10 mouse cellular contexts compared by ENCODE assay signal in the genomic region with DNA sequence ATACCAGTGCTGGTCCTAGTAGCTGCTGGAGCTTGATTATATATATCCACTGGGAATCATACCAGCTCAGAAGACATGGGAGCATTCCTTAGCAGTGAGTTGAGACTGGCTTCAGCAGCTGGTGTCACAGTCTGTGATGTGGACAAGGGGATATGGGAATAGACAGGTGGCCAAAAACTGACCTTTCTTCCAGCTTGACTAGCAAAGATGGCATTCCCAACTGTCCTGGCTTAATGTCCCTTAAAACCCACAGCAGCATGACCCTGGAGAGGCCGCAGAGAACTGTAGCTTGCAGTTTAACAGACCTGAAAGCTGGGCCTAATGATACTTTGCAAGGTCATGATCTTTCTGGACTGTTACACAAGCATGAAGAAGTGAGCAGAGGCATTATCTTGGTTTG.
"Had no signal": no experiment of that assay in that cellular context is flagged by ENCODE, and none has a peak within 500 bp of the region (broad histone marks: within the 10 kb centered on the region; RNA-seq: fewer than 3 reads in every experiment).

No protein-coding gene starts in this region.

- H3K4me2 ChIP-seq: midbrain, embryonic 12.5 days; stomach, embryonic 15.5 days had no signal

- H3K27me3 ChIP-seq: midbrain, embryonic 12.5 days; stomach, embryonic 15.5 days had no signal

- H3K4me3 ChIP-seq: midbrain, embryonic 12.5 days; stomach, embryonic 15.5 days had no signal

- H3K9me3 ChIP-seq: midbrain, embryonic 12.5 days; stomach, embryonic 15.5 days had no signal

- H3K9ac ChIP-seq: liver, embryonic 14.5 days; midbrain, embryonic 12.5 days; stomach, embryonic 15.5 days had no signal

- DNase-seq: left cerebral cortex, postnatal 4 days; liver; lung, adult 18-20 months; right cerebral cortex, postnatal 14 days; thymus, adult 2 months; thymus, postnatal 25 days had no signal

- H3K36me3 ChIP-seq: midbrain, embryonic 12.5 days; stomach, embryonic 15.5 days had no signal

- H3K27ac ChIP-seq: liver, embryonic 14.5 days; midbrain, embryonic 12.5 days; stomach, embryonic 15.5 days had no signal

- ATAC-seq: midbrain, embryonic 16.5 days had no signal

- H3K4me1 ChIP-seq: midbrain, embryonic 12.5 days; stomach, embryonic 15.5 days had no signal
